Mouse (Mus musculus) embryonic stem cell, embryonic (primary cell): ENCODE results near the gene Wdr60.
"Not testable (repeated sequence)": the region's sequence is repeated elsewhere in the genome, so short reads cannot be mapped to it uniquely, and the experiment has no call there.

Experiments used
- CTCF ChIA-PET, 4 experiments: fragments of 300-600 bp in 2 of 4; fragments of 350-600 bp in 2 of 4; sonication (Branson Sonifier 250); formaldehyde crosslinking; loops; one replicate each; lab custom pipeline; 2022; ENCODE audit warnings: inconsistent platforms in 2 of 4; lab: Charles Lee
- POLR2A ChIA-PET, 4 experiments: fragments of 300-600 bp in 2 of 4; fragments of 350-600 bp in 2 of 4; sonication (Branson Sonifier 250); formaldehyde crosslinking; loops; one replicate each; lab custom pipeline; 2022; ENCODE audit warnings: antibody characterized with exemption in 4 of 4, inconsistent platforms in 1 of 4; lab: Charles Lee

The Wdr60 gene

DNA sequence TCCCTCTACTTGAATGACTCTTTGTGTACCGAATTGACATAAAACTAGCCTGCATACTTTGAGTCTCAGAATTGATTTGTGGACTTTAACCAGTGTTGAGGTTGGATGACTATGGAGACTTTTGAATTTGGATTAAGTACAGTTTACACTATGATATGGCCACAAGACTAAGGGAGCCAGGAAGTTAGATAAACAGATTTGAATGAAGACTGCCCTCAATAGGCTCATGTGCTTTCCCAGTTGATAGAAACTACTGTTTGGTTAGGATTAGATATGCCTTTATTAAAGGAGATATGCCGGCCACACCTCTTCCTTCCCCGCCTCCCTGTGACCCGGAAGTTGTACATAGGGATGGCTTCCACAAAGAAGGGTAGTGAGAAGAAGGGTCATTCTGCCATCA, 12.8 kb upstream of the Wdr60 start:
- ChIA-PET POLR2A (no interaction called here), CTCF (no interaction called here)

DNA sequence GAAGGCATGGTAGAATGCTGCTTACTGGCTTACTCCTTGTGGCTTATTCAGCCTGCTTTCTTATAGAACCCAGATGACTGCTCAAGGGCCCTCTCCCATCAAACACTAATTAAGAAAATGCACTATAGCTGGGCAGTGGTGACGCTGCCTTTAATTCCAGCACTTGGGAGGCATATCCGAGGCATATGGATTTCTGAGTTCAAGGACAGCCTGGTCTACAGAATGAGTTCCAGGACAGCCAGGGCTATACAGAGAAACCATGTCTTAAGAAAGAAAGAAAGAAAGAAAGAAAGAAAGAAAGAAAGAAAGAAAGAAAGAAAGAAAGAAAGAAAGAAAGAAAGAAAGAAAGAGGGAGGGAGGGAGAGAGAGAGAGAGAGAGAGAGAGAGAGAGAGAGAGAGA, 12.3 kb upstream of the Wdr60 start, which contains the start of gene Gm11027:
Gene Gm11027 (plus strand): TSS at position 301 of the 400 bp plus-strand sequence.
- CTCF ChIA-PET, result not testable (repeated sequence)
- POLR2A ChIA-PET, result interaction anchor here in 1 of 4 experiments (1.6 kb wide), 1 partner anchor 9 kb away, joined by 4 read pairs; no protein-coding TSS in a partner anchor

GRCm38 (mm10) chr12:116273733-116274132, 10.9 kb upstream of the Wdr60 start:
- POLR2A ChIA-PET, result interaction anchor here in 1 of 4 experiments (0.6 to 1.6 kb wide), 3 partner anchors 10 to 896 kb away, joined by 3 to 4 read pairs (median 3); partner anchors contain the start of gene Wdr60
- CTCF ChIA-PET, result no interaction called here

GRCm38 (mm10) chr12:116271071-116271470, 8.2 kb upstream of the Wdr60 start:
- CTCF ChIA-PET, result no interaction called here
- POLR2A ChIA-PET, result interaction anchor here in 2 of 4 experiments (0.5 to 6.2 kb wide), 4 partner anchors 8 to 21 kb away, joined by 3 to 29 read pairs (median 6); partner anchors contain the start of genes Esyt2 (in 1 of the 2) and Wdr60 (in 1 of the 2)

- ChIA-PET CTCF (no interaction called here), POLR2A (interaction anchor here in 2 of 4 experiments (0.5 to 6.2 kb wide), 4 partner anchors 8 to 21 kb away, joined by 3 to 29 read pairs (median 6); partner anchors contain the start of genes Esyt2 (in 1 of the 2) and Wdr60 (in 1 of the 2))
Observed at GRCm38 (mm10) chr12:116270538-116270937, 7.7 kb upstream of the Wdr60 start.

- ChIA-PET CTCF (no interaction called here), POLR2A (interaction anchor here in 1 of 4 experiments (6.2 kb wide), 1 partner anchor 10 kb away, joined by 29 read pairs; no protein-coding TSS in a partner anchor)
Observed at GRCm38 (mm10) chr12:116269450-116269849, 6.6 kb upstream of the Wdr60 start.

DNA sequence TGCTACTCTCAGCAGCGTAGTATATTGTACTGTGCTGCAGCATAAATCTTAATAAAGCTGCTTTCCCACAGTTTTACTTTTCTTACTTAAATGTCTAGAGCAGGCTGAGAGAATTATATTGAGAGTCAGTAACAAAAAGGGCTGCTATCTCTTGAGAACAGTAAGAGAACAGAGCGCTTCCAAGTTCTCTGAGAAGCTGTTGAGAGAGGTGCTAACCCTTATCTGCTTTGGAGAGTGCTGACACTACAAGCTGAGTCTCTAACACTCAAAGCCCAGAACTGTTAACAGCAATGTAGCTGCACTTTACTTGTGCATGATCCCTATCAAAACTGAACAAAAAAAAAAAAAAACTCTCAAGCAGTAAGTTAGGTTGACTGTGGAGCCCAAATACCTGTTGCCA, 2.5 kb upstream of the Wdr60 start:
- POLR2A ChIA-PET, result interaction anchor here in 1 of 4 experiments (0.8 to 4.7 kb wide), 2 partner anchors 15 to 18 kb away, joined by 3 to 28 read pairs; partner anchors contain the start of gene Esyt2
- CTCF ChIA-PET, result no interaction called here

DNA sequence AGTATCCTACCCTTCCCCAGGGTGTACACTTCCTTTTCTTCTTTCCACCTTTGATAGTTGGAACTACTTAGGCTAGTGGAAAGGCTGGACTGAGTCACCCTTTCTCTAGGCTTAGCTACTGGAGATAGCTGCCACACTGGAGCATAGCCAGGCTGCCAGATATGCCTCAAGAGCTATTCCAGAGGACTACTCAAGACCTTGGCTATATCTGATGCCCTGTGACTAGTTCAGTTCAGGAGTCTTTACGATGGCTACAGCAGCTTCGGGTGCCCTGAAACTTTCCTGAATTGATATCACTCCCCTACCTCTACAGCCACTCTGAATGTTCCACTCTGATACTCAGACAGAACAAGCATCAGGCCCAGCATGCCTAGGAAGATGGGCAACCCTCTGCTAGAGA, 1.9 kb upstream of the Wdr60 start:
- ChIA-PET CTCF (no interaction called here), POLR2A (interaction anchor here in 1 of 4 experiments (4.7 kb wide), 1 partner anchor 16 kb away, joined by 28 read pairs; the partner anchor contains the start of gene Esyt2)

GRCm38 (mm10) chr12:116258321-116258720, 4.5 kb downstream of the Wdr60 start:
- ChIA-PET CTCF (no interaction called here), POLR2A (interaction anchor here in 1 of 4 experiments (0.6 kb wide), 1 partner anchor 9 kb away, joined by 3 read pairs; no protein-coding TSS in a partner anchor)

DNA sequence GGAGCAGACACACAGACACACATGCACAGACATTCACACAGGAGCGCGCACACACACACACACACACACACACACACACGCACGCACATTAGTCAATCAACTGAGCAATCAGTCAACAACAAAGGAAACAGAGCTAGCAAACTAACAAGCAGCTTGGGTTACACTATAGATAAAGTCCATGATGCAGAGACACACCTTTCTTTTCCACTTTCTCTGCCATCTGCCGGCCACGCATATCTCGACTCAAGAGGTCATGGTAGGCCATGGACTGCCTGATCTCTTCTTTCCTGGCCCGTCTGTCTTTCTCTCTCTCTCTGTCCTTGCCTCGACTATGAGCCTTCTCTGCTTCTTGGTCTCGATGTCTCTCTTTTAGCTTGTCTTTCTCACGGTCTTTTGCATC, 7.2 kb downstream of the Wdr60 start:
- POLR2A ChIA-PET, result interaction anchor here in 2 of 4 experiments (0.6 to 1.5 kb wide), 3 partner anchors 26 to 41 kb away, joined by 3 to 6 read pairs (median 3); partner anchors contain the start of gene Esyt2 (in 1 of the 2)
- CTCF ChIA-PET, result interaction anchor here in 2 of 4 experiments (0.5 to 0.6 kb wide), 3 partner anchors 25 to 150 kb away, joined by 3 to 5 read pairs (median 3); partner anchors contain the start of gene Ncapg2 (in 1 of the 2)

DNA sequence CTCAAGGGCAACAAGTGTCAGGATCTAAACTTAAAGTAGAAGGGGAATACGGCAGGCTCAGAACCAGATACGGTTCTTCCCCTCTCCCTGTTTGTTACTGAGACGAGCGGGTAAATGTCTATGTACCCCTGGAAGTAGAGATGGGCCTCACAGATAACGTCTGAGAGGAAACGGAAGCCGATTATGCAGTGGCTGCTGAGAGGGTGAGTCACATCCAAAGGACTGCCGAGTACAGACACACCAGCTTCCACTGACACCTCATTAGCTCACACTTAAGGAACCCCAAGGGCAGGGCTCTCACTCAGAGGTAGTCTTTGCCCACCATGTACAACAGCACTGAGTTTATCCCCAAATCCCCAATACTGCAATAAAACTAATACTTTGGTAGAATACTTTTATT, 8.2 kb downstream of the Wdr60 start:
- CTCF ChIA-PET, result interaction anchor here in 1 of 4 experiments (0.7 kb wide), 1 partner anchor 1431 kb away, joined by 4 read pairs; no protein-coding TSS in a partner anchor
- POLR2A ChIA-PET, result interaction anchor here in 2 of 4 experiments (0.6 to 1.5 kb wide), 2 partner anchors 16 to 27 kb away, joined by 5 to 6 read pairs; partner anchors contain the start of gene Esyt2 (in 1 of the 2)

DNA sequence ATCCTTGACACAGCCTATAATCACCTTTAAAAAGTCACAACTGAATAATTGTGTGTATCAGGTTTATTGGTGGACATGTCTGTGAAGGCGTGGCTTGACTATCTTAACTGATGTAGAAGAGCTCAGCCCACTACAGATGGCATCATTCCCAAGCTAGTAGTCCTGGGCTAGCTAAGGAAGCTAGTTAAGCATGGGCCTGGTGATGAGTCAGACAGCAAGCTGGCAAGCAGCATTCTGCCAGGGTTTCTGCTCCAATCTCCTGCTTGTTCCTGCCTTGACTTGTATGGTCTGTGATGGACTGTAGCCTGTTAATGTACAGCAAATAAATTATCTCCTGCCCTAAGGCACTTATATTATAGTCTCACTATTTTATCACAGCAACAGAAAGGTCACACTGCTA, 18.2 kb downstream of the Wdr60 start:
- CTCF ChIA-PET, result interaction anchor here in 1 of 4 experiments (0.6 kb wide), 1 partner anchor 178 kb away, joined by 13 read pairs; no protein-coding TSS in a partner anchor
- POLR2A ChIA-PET, result no interaction called here

GRCm38 (mm10) chr12:116238803-116239202, 24.0 kb downstream of the Wdr60 start:
- ChIA-PET POLR2A (interaction anchor here in 1 of 4 experiments (0.7 kb wide), 1 partner anchor 16 kb away, joined by 5 read pairs; no protein-coding TSS in a partner anchor), CTCF (no interaction called here)

- POLR2A ChIA-PET, result interaction anchor here in 1 of 4 experiments (0.7 kb wide), 1 partner anchor 17 kb away, joined by 5 read pairs; no protein-coding TSS in a partner anchor
- CTCF ChIA-PET, result no interaction called here
Observed at GRCm38 (mm10) chr12:116238370-116238769, 24.5 kb downstream of the Wdr60 start.

- CTCF ChIA-PET, result no interaction called here
- POLR2A ChIA-PET, result no interaction called here
Observed at GRCm38 (mm10) chr12:116236658-116237057, 26.2 kb downstream of the Wdr60 start.

- ChIA-PET POLR2A (no interaction called here), CTCF (no interaction called here)
Observed at GRCm38 (mm10) chr12:116235356-116235755, 27.5 kb downstream of the Wdr60 start.

DNA sequence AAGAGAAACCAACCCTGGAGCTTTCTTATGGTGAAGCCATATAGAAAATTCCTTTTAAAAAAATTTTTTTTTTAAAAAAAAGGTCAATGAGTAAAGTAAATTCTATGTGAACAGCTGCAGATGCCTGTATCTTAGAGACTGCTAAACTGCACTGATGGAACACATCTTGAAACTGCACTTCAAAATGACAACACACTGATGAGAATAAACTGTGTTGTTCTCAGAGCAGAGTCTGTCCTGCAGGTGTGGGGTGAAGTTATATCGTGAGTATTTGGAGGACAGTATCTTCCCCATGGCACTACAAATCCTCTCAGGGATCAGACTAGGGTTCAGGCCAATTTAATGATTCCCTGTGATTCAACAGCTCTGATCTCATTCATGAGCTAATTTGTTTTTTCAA, 30.8 kb downstream of the Wdr60 start:
- ChIA-PET POLR2A (no interaction called here), CTCF (no interaction called here)

- CTCF ChIA-PET, result no interaction called here
Observed at GRCm38 (mm10) chr12:116231612-116232011, 31.2 kb downstream of the Wdr60 start.

DNA sequence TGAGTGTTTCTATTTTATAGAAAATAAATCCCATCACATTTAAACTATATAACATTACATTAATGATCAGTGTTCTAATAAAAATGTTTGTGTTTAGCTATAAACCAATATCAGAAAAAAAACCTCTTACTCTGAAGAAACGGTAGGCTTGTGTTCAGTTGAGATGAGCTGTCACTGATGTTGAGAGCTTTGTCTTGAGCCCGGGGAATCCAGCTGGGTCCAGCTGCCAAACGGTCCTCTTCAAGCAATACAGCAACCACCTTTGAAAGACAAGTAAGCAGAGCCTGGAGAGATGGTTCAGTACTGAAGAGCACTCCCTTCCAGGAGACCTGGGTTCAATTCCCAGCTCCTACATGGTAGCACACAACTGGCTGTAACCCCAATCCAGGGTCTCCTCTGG, 33.4 kb downstream of the Wdr60 start:
- ChIA-PET CTCF (interaction anchor here in 1 of 4 experiments (0.8 kb wide), 1 partner anchor 27 kb away, joined by 5 read pairs; no protein-coding TSS in a partner anchor), POLR2A (no interaction called here)

More at GRCm38 (mm10) chr12:116231612-116232011, 31.2 kb downstream of the Wdr60 start:
- POLR2A ChIA-PET, result no interaction called here
